Mouse (Mus musculus): ENCODE data around the gene Mdga2. TPM values are rescaled to one million over a fixed set of nuclear protein-coding genes. Genes with fewer than 3 reads are reported as not detected.

The Mdga2 gene
- total RNA-seq, 2 experiments from 2014 or later: 0.41 to 1.0 TPM

- DNase-seq (ENCODE audit: low spot score in 2 of 2): peak; percentile 60 to 98
Measured at GRCm38 (mm10) chr12:67059136-67060014, 163.0 kb downstream of the Mdga2 start.

- DNase-seq (ENCODE audit: low spot score in 2 of 2): no peak
Measured at GRCm38 (mm10) chr12:67056621-67057020, 165.7 kb downstream of the Mdga2 start.

GRCm38 (mm10) chr12:67045099-67045750 is 177.1 kb downstream of the Mdga2 start:
- DNase-seq (ENCODE audit: low spot score in 2 of 2): no peak

GRCm38 (mm10) chr12:67041865-67042264 is 180.5 kb downstream of the Mdga2 start:
- no peak for DNase-seq (ENCODE audit: low spot score in 2 of 2)

- no peak for DNase-seq (ENCODE audit: low spot score in 2 of 2)
Measured at GRCm38 (mm10) chr12:67035509-67036261, 186.7 kb downstream of the Mdga2 start.

GRCm38 (mm10) chr12:67017192-67017591 is 205.2 kb downstream of the Mdga2 start:
- DNase-seq (ENCODE audit: low spot score in 2 of 2): no peak

- DNase-seq (ENCODE audit: low spot score in 2 of 2): no peak
Measured at GRCm38 (mm10) chr12:67011368-67011767, 211.0 kb downstream of the Mdga2 start.

- no peak for DNase-seq (ENCODE audit: low spot score in 2 of 2)
Measured at GRCm38 (mm10) chr12:67010318-67010717, 212.0 kb downstream of the Mdga2 start.

- DNase-seq (ENCODE audit: low spot score in 2 of 2): no peak
Measured at GRCm38 (mm10) chr12:67009191-67009590, 213.2 kb downstream of the Mdga2 start.

- DNase-seq (ENCODE audit: low spot score in 2 of 2): no peak
Measured at GRCm38 (mm10) chr12:66954129-66954528, 268.2 kb downstream of the Mdga2 start.

GRCm38 (mm10) chr12:66915741-66916140 is 306.6 kb downstream of the Mdga2 start:
- no peak for DNase-seq (ENCODE audit: low spot score in 2 of 2)

- no peak for DNase-seq (ENCODE audit: low spot score in 2 of 2)
Measured at GRCm38 (mm10) chr12:66899366-66899765, 323.0 kb downstream of the Mdga2 start.

GRCm38 (mm10) chr12:66896790-66897189 is 325.6 kb downstream of the Mdga2 start:
- no peak for DNase-seq (ENCODE audit: low spot score in 2 of 2)

GRCm38 (mm10) chr12:66890296-66890695 is 332.1 kb downstream of the Mdga2 start:
- no peak for DNase-seq (ENCODE audit: low spot score in 2 of 2)

GRCm38 (mm10) chr12:66889276-66889675 is 333.1 kb downstream of the Mdga2 start:
- no peak for DNase-seq (ENCODE audit: low spot score in 2 of 2)

- no peak for DNase-seq (ENCODE audit: low spot score in 2 of 2)
Measured at GRCm38 (mm10) chr12:66888636-66889035, 333.7 kb downstream of the Mdga2 start.

- DNase-seq (ENCODE audit: low spot score in 2 of 2): peak in 1 of 2 experiments; percentile 9
Measured at GRCm38 (mm10) chr12:66866199-66866598, 356.1 kb downstream of the Mdga2 start.

- no peak for DNase-seq (ENCODE audit: low spot score in 2 of 2)
Measured at GRCm38 (mm10) chr12:66853167-66853566, 369.2 kb downstream of the Mdga2 start.

GRCm38 (mm10) chr12:66840336-66840735 is 382.0 kb downstream of the Mdga2 start:
- no peak for DNase-seq (ENCODE audit: low spot score in 2 of 2)

- no peak for DNase-seq (ENCODE audit: low spot score in 2 of 2)
Measured at GRCm38 (mm10) chr12:66755653-66756052, 466.7 kb downstream of the Mdga2 start.

GRCm38 (mm10) chr12:66734536-66734935 is 487.8 kb downstream of the Mdga2 start:
- no peak for DNase-seq (ENCODE audit: low spot score in 2 of 2)

GRCm38 (mm10) chr12:66724474-66724873 is 497.9 kb downstream of the Mdga2 start:
- no peak for DNase-seq (ENCODE audit: low spot score in 2 of 2)

Measured in gastrocnemius, postnatal 4 days (tissue).